Mouse (Mus musculus) intestine, embryonic 16.5 days (tissue): ENCODE results near the gene Gm10801. TPM values are rescaled to one million over a fixed set of nuclear protein-coding genes. Genes with fewer than 3 reads are reported as not detected.
"Not testable (repeated sequence)": the region's sequence is repeated elsewhere in the genome, so short reads cannot be mapped to it uniquely, and the experiment has no call there.

Experiments used
- ATAC-seq: fragments of 200-750 bp; cut with Nextera tagmentation; 2 replicates; pipeline ENCODE4 v1.8.0; 2017; ENCODE audit warnings: moderate TSS enrichment, moderate library complexity
- H3K27ac ChIP-seq: fragments of 300-500 bp; sonication (generic); 2 replicates; pipeline ENCODE4 v1.5.1; 2014; ENCODE audit warnings: mild to moderate bottlenecking, low read length
- H3K27me3 ChIP-seq: fragments of 300-500 bp; sonication (generic); replicated peaks from 2 replicates; pipeline ENCODE4 v1.6.1; 2014; ENCODE audit warnings: low read length, control low read depth, mixed read lengths; ENCODE audit not compliant: control insufficient read depth, insufficient read depth
- H3K36me3 ChIP-seq: fragments of 300-500 bp; sonication (generic); 2 replicates; pipeline ENCODE4 v1.6.1; 2014; ENCODE audit warnings: low read length, control low read depth; ENCODE audit not compliant: control insufficient read depth, insufficient read depth
- H3K4me1 ChIP-seq: fragments of 300-500 bp; sonication (generic); 2 replicates; pipeline ENCODE4 v1.6.1; 2014; ENCODE audit warnings: low read length, control low read depth, mixed read lengths; ENCODE audit not compliant: control insufficient read depth, insufficient read depth
- H3K4me2 ChIP-seq: fragments of 300-500 bp; sonication (generic); 2 replicates; pipeline ENCODE4 v1.6.1; 2014; ENCODE audit warnings: low read depth, low read length, control low read depth
- H3K4me3 ChIP-seq: fragments of 300-500 bp; sonication (generic); 2 replicates; pipeline ENCODE4 v1.5.1; 2014; ENCODE audit warnings: mild to moderate bottlenecking, low read length
- H3K9ac ChIP-seq: fragments of 300-500 bp; sonication (generic); 2 replicates; pipeline ENCODE4 v1.6.1; 2014; ENCODE audit warnings: low read depth, low read length
- H3K9me3 ChIP-seq: fragments of 300-500 bp; sonication (generic); 2 replicates; pipeline ENCODE4 v1.6.1; 2016; ENCODE audit warnings: low read length, control low read depth; ENCODE audit not compliant: control insufficient read depth
- WGBS: fragments of 180-500 bp; shearing (Covaris S2); extraction: QIAGEN DNeasy Blood & Tissue Kit; methylation state at CpG from one replicate; pipeline ENCODE4 v1.1.7; 2014; 5-methylcytosine and 5-hydroxymethylcytosine counted together
- polyA plus RNA-seq: library from polyadenylated mRNA; unstranded; fragments of >200 nt; fragmentation: Nextera tagmentation; extraction: Ambion mirVana; gene quantifications from 2 replicates; pipeline ENCODE4 v1.2.1, GENCODE M21; 2015

Gene Gm10801
- polyA plus RNA-seq = not detected in 2 replicates

DNA sequence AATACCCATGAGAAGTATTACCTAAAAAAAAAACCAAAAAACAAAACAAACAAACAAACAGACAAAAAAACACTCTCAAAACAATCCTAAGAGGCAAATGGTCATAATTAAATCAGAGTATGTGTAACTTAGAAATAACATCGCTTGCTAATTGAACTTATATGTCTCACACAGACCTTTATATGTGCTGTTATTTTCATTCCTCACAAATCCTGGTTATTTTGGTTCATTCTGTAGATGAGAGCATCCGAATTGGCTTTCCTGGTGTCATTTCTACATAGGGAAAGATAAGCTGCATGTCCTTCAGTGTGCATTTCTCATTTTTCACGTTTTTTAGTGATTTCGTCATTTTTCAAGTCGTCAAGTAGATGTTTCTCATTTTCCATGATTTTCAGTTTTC, at the start of gene Gm10801:
TSS of gene Gm10801 (plus strand) at position 301 of the 400 bp plus-strand sequence.
- not testable (repeated sequence) for H3K4me1 ChIP-seq, H3K9me3 ChIP-seq, H3K27ac ChIP-seq, H3K36me3 ChIP-seq, H3K4me2 ChIP-seq, H3K9ac ChIP-seq, H3K4me3 ChIP-seq, H3K27me3 ChIP-seq, ATAC-seq
- 78% methylated on average over 4 of the region's 5 CpGs for WGBS

DNA sequence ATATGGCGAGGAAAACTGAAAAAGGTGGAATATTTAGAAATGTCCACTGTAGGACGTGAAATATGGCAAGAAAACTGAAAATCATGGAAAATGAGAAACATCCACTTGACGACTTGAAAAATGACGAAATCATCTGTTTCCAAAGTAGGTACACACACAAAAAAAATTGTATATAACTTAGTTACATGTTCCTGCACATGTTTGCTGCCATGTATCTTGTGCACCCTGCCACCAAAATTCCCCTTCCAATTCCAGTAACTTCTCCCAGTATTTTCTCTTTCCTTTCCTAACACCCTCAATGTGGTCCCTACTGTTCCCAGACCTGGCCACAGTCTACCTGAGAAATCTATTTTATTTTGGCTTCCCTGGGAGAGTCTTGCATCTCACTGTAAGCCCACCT, 5.2 kb downstream of the Gm10801 start, which contains the start of gene Gm10800:
TSS of gene Gm10800 (minus strand) at position 101 of the 400 bp plus-strand sequence.
- not testable (repeated sequence) for H3K9me3 ChIP-seq, H3K4me2 ChIP-seq, H3K27me3 ChIP-seq, H3K27ac ChIP-seq, H3K4me1 ChIP-seq, ATAC-seq, H3K4me3 ChIP-seq, H3K36me3 ChIP-seq, H3K9ac ChIP-seq
- WGBS = 87% methylated on average over 4 of the region's 4 CpGs

DNA sequence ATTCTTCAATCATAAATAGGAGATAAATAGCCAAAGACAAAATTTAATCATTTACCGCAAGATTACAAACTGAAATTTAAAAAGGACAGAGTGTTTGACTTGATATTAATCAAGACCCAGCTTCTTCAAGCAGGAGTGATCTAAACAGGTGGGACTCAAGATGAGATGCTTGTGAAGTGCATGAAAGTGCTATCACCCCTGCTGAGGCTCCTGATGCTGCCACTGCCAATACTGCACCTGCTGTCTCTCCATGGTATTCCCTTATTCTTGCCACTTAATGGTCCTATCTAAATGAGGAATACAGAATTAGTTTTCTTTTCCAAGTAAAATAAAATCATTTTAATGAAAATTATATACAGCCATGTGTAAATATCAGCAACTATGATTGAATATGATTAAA, 35.5 kb downstream of the Gm10801 start:
- ATAC-seq = no peak
- H3K27ac ChIP-seq = no peak overlapping the region
- no peak overlapping the region for H3K4me3 ChIP-seq
- no peak overlapping the region for H3K4me2 ChIP-seq
- no peak overlapping the region for H3K9ac ChIP-seq
- no peaks in the 10 kb centered on the region for H3K9me3 ChIP-seq
- H3K4me1 ChIP-seq = no peaks in the 10 kb centered on the region
- no peaks in the 10 kb centered on the region for H3K36me3 ChIP-seq
- WGBS = 96% methylated on average over 1 of the region's 1 CpGs
- H3K27me3 ChIP-seq = no peaks in the 10 kb centered on the region

Other genes with a start within 250 kb of the Gm10801 start
- 0.22 and 0.50 TPM in 2 replicates for gene Gm10800, start 5.1 kb downstream of the Gm10801 start, polyA plus RNA-seq